ENCODE assay signal across 1 mouse cellular context in the genomic region with DNA sequence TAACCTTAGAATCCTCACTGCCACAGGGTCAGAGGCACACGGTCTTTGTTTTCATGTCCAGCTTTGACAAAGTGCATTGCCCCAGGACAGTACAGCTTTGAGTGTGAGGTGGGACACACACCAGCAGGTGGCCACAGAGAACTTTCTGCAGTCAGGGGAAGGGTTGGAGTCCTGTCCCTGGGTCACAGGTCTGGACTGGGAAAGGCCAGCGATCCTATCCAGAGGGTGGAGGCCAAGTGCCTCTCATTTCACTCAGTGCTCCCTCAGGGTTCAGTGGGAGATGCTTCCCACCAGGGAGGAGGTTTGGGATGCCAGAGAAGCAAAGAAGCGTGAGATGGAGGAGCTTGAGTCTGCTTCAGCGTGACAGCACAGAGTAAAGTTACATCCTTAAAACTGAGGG.
A peak's percentile ranks its signal among the peaks of the same experiment; 100 is the strongest.
TF ChIP-seq lines count a peak whose summit lies in the region.

No protein-coding gene starts in this region.

TF ChIP-seq in CH12.LX, 34 proteins besides CTCF, POLR2A, EP300 and RAD21:
- TF ChIP-seq SMC3 (IDR thresholded peaks at IDR 0.05; ENCODE audit: low read depth, low read length) (peak; percentile 74), ZC3H11A (IDR thresholded peaks at IDR 0.05; ENCODE audit: low read depth, low read length) (0 out of 2 replicates have a peak, but pooled peaks have one; percentile 5), HCFC1 (IDR thresholded peaks at IDR 0.05; ENCODE audit: low read depth, low read length) (no peak), MEF2A (IDR thresholded peaks at IDR 0.05; ENCODE audit: borderline replicate concordance, low read depth, low read length) (no peak)
